Mouse (Mus musculus) skeletal muscle tissue, adult 2 months (tissue): Measurements from ENCODE around the gene Ccdc97.

Experiments
- DNase-seq: peaks from one replicate; pipeline ENCODE4 v3.0.0-alpha.2; 2012; ENCODE audit warnings: low read depth, low spot score

The Ccdc97 gene

DNA sequence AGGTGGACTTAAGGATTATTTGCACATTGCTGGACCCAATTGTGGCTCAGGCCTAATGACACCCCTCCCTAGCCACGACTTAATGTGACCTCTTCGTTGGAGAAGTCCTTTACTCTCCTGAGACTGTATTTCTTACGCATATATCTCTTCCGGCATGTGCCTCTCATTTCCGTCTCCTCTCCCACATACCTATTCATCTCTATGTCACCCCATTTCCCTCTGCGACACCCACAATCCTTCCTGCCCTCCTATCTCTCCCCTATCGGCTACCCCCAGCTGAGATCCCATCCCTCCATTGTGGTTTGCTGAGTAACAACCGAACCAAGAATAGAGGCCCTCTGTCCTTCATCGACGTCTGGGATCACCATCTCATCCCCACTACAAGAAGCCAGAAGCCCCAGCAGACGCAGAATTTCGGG, 29.3 kb downstream of the Ccdc97 start:
- DNase-seq = no peak

DNA sequence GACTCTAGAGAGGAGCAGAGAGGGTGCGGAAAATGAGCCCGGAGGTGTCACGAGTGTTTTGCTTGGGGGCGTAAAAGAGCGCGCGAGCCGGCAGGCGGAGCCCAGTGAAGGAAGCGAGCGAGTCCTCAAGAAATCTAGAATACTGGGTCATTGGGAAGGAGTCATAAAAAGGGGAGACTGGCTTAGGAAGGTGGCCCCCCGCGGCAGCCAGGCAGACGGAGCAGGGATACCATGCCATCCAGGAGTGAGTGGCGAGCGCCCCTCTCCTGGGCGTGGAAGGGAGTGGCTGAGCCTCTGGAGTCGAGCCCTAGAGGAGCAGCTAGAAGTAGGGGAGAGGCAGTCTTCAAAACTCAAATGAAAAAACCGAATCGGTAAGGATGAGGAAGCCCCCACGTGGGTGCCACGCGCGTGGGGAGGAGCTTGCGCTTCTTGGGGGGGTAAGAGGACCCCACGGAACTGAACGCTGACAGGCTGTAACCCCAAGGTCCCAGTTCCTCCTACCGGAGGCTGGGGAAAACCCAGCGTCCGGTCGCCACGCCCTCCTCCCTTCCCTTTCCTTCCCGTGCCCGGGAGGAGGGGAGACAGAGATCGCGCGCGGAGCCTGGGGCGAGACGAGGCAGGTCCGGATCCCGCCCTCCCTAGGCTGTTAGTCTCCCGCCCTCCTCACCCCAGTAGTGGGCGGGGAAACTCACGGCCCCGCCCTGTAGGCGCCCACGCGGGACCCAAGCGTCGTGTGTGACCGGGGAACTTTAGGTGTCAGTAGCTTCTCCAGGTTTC, 29.9 kb downstream of the Ccdc97 start:
- DNase-seq = peak; percentile 77

DNA sequence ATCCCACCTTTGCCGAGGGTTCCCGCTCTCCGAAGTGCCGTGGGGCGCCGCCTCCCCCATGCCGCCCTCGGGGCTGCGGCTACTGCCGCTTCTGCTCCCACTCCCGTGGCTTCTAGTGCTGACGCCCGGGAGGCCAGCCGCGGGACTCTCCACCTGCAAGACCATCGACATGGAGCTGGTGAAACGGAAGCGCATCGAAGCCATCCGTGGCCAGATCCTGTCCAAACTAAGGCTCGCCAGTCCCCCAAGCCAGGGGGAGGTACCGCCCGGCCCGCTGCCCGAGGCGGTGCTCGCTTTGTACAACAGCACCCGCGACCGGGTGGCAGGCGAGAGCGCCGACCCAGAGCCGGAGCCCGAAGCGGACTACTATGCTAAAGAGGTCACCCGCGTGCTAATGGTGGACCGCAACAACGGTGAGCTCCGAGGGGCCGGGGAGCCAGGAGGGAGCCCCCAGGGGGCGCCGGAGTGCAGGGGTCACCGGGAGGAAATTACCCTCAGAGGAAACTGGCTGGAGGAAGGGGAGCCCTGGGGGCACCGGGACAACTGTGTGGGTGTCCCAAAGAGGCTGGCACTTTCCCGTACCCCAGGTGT, 31.0 kb downstream of the Ccdc97 start:
- DNase-seq = no peak

DNA sequence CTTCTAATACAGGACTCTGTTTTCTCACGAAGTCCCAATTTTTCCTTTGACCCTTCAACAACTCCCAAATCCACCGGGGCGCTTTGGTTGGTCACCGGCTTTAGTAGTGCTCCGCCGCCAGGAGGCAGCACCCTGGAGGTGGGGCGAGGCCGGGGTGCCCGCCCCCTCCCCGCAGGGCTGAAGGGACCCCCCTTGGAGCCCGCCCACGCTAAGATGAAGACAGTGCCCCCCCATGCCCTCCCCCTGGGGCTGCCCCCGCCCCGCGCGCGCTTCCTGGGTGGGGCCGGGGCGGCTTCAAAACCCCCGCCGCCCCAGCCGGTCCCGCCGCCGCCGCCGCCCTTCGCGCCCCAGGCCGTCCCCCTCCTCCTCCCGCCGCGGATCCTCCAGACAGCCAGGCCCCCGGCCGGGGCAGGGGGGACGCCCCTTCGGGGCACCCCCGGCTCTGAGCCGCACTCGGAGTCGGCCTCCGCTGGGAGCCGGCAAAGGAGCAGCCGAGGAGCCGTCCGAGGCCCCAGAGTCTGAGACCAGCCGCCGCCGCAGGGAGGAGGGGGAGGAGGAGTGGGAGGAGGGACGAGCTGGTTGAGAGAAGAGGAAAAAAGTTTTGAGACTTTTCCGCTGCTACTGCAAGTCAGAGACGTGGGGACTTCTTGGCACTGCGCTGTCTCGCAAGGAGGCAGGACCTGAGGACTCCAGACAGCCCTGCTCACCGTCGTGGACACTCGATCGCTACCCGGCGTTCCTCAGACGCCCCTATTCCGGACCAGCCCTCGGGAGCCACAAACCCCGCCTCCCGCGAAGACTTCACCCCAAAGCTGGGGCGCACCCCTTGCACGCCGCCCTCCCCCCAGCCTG, 32.0 kb downstream of the Ccdc97 start, which contains the start of gene Tgfb1:
Gene Tgfb1, plus strand, starts transcription at position 323 of the 852 bp plus-strand sequence.
- peak; percentile 62 for DNase-seq

DNA sequence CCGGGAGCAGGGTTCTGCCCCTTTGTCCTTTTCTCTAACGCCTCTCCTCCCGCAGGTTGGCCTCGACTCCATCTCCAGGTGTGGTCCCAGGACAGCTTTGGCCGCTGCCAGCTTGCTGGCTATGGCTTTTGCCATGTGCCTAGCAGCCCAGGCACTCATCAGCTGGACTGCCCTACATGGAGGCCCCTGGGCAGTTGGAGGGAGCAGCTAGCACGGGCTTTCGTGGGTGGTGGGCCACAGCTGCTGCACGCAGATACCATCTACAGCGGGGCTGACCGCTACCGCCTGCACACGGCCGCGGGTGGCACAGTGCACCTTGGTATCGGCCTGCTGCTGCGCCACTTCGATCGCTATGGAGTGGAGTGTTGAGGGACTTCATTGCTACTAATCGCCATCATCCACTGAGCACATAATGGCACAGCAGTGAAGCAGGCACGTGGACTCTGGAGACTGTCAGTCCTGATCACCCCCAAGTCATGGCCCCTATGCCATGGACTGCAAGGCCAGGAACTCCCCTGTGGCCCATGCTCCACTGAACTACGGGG, 32.9 kb downstream of the Ccdc97 start:
- DNase-seq = no peak

DNA sequence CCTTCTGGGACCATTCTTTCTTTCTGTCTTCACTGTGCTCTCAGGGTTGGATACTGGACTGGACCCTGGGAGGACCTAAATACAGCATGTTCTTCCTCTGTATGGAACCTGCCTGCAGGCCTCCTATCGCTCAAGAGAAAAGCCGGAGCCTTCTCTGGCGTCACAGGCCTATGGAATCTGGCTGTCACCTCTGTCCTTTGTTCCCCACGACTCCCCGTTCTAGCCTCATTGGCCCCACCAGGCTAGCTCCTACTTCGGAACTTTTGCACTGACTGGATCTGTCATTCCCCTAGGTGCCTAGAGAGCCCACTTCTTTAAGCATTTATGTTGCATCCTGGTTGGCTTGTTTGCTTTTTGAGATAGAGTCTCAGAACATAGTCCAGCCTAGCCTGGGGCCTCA, 34.2 kb downstream of the Ccdc97 start:
- DNase-seq = no peak

DNA sequence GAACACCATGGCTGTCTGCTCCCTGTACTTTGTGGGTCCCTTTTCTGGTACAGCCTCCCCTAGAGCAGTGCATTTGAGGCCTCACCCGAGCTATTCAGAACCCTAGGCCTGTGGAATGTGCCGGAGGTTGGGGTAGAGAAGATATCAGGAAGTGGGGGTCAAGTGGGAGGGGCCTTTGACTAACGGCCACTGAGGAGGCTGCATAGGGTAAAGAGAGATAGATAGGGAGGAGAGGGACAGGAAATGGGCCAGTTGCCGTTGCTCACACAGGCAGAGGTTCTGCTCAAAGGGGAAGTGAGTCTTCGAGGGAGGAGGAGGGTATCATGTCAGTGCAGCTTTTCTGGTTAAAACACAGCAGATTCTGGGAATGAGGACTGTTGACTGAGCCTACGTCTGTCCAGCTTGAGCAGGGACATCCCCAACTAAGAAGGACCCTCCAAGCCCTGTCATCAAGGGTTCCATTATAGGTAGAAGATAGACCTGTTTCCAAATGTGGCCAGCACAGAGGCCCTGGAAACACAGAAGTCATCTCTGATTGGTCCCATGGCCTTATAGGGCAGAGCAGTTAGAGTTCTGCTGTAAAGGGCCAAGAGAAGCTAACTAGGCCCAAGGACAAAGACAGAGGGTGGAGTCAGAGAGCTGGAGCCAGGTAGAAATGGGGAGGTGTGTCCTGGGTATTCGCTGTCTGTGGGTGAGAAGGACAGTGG, 35.3 kb downstream of the Ccdc97 start:
- peak; percentile 46 for DNase-seq

DNA sequence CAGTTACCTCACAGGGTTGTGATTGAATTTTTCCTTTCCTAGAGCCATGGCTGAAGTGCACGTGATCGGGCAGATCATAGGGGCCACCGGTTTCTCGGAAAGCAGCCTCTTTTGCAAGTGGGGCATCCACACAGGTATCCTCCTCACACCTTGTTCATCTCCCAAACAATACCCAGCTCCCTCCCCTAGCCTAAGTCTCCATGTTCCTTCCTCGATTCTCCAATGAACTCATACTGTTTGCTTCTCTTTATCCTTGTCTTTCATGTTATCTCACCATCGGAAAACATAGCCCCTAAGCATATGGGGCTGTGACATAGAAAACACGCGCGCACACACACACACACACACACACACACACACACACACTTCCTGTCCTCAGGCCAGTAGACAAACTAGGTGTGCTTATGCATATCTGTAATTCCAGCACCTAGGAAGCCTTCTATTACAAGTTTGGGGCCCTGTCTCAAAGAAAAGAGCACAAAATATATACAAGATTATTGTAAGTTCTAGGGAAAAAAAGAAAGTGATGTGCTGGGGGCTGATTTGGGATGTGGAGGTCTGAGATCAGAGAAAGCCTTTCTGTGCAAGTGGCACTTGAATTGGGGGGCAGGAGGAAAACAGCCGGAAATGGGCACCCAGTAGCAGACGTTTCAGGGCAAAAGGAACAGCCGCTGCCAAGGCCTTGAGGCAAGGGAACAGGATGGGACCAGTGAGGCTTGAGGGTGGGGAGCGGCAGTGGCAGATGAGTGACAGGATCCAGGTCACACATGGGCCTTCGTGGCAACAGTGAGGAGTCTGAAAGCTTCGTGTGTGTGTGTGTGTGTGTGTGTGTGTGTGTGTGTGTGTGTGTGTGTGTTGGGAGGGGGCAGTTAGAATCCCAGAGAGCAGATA, 37.3 kb downstream of the Ccdc97 start:
- DNase-seq = no peak

DNA sequence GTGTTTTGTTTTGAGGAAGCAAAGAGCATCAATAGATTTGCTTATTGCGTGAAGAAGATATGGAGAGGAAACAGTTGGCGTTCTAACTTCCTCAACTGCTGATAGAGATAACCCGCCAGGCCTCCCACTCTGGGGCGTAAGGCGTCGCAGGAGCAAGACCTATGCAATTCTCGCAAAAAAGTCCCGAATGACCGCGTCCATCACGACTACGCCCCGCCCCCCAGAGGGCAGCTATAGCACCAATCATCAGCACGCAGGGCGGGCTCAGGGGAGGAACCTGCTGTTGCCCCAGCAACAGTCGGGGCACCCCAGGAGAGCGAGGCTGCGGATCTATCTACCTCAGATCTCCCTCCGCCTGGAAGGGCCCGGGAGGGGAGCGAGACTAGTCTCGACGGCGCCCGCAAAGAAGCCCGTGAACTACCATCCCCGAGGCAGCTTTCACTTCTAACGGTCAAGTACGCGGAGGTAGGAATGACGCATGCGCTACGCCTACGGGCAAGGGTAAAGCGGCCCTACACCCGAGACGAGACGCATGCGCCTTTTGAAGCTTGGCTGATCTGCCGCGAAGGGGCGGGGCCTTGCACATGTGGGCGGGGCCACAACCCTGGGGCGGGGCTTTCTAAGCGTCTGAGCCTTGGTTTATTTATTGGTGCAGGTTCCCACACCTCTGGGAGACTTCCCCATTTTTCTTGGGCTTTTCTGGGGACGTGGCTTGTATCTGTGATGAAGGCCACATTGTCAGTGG, 38.2 kb downstream of the Ccdc97 start, which contains the start of gene B9d2:
Gene B9d2, plus strand, starts transcription at position 267 of the 745 bp plus-strand sequence.
- peak; percentile 94 for DNase-seq

DNA sequence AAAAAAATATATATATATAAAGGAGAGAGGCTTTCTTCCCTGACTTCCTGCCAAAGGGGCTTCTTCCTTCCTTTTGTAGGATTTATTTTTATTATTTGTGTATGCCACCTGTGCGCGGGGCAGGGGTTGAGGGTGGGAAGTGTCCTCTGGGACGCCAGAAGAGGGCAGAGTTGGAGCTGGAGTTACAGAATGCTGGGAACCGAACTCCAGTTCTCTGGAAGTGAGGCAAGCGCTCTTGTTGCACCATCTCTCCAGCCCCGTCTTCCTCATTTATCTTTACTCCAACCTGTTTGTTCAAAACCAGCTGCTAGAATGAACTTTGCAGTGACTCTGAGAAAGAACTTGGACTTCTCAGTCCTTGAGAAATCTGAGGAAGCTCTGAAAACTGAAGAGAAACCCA, 38.9 kb downstream of the Ccdc97 start:
- no peak for DNase-seq

DNA sequence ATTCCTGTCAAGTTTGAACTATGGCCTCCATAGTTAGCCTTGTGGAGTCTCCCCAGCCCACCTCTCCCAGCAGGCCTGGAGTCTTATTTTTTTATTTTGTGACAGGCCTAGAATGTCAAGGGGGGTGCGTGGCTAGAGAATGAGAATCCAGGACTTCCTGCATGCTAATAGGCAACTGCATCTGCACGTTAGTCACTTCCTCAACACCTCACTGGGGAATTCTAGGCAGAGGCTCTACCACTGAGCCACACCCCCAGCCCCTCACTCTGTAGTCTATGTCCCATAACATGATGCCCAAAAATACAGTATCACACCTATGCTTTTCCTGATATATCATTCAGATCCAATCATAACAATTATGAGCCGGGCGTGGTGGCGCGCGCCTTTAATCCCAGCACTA, 41.9 kb downstream of the Ccdc97 start:
- DNase-seq = no peak

DNA sequence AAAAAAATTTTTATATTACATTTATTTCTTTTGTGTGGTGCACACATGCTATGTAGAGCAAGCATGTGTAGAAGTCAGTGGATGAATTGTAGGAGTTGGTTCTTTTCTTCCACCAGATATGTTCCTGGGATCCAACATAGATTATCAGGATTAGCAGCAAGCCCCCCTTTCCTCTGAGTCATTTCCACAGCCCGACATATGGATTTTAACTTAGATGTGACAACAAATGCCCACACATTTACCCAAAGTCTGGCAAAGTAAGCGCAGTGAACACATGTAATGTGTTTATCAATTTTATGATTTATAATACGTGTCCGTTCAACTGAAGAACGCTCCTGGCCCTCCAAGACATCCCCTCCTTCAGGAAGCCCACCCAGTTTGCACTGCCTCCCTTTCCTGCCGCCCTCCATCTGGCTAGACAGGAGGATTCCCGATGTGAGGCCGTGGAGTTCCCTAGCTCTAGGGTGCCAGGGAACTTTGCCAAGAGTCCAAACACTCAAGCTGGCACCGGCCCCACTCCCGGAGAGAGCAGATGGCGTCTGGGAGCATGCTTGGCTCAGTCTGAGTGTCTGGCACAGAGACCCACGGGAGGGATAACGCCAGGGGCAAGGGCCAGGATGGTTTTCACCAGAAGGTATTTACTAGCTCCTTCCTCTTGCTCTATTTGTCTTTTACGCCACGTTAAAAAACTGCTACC, 42.7 kb downstream of the Ccdc97 start:
- DNase-seq = peak; percentile 60

DNA sequence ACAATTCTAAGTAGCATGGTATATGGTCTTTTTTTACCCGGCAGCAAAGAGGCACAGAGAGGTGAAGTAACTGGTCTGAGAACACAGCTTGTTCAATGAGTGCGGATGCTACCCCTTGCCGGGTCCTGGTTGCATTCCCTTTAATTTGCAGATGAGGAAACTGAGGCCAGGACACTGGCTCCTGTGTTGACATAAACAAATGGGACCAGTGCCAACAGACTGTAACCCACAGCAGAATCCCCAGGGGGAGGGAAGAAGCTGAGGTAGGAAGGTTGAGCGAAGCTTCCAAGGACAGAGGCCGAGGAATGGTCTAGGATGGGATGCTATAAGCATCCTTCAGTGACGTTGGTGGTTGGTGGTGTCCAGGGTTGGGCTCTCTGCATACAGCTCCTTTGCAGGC, 43.5 kb downstream of the Ccdc97 start:
- no peak for DNase-seq

DNA sequence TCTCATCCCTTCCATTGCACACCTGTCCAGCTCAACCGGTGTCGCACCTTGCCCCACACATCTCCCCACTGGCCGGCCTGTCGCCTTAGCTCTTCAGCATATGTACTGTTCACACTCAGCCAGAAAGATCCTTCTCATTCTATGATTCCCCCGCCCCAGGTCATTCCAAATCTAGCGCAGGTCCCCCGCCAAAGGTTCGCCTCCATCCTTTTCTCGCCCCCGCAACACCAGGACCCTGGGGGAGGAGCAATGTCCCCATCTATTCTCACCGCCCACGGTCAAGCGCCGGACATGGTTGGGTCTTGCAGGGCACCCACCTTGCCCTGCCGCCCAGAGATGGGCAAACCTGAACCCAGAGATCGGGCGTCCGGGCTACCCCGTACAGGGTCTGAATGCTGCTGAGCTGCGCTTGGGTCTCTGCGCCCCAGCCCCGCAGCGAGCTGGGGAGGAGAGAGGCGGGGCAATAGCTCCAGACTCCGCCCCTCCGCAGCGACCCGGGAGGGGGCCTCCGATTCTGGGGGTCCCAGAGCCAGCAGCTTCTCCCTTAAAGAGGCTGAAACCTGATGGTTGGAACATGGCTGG, 44.1 kb downstream of the Ccdc97 start, which contains the start of gene Tmem91:
Gene Tmem91, minus strand, starts transcription at position 448 of the 582 bp plus-strand sequence.
- DNase-seq = no peak

DNA sequence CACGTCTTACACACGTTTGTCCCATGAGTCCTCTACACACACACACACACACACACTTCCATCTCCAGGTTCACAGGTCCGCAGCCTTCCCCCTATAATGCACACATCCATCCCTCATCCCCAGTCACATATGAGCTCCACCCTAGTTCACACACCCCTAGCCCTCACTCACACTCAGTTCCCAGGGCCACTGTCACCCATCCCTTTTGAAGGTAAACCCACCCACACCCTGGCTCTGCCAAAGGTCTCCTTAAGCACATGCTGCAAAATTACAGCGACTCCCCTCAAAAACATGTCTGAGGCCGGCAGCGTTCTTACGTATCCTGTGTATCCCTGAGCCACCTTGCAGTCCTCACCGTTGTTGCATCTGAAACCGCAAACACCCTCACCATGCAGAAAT, 44.6 kb downstream of the Ccdc97 start:
- no peak for DNase-seq

DNA sequence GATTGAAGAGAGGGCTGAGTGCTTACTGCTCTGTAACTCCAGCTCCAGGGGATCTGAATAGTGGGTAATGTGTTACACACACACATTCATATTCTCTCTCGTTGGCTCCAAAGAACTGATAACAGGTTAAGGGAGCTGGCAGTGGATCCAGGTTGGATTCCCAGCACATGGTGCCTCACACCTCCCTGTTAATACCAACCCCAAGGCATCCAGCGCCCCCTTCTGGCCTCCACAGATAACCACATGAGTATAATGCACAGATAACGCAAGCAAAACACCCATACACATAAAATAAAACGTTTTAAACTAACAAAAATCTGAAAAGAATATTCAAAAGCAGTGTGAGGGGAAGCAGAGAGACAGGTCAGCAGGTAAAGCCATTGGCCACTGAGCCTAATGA, 46.4 kb downstream of the Ccdc97 start:
- no peak for DNase-seq

DNA sequence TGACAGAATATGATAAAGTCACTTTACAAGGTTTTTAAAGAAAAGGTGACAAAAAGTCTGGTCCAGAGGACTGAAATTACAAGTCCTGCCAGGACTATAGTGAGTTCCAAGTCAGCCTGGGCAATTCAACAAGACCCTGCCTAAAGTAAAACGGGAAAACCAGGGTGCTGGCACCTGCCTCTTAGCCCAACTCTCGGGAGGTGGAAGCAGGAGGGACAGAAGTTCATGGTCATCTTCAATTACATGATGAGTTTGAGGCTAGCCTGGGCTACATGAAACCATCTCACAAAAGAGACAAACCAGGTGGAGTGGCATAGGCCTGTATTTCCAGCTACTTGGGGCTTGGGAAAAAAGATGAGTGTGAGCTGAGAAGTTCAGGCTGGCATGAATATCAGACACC, 47.2 kb downstream of the Ccdc97 start:
- no peak for DNase-seq

DNA sequence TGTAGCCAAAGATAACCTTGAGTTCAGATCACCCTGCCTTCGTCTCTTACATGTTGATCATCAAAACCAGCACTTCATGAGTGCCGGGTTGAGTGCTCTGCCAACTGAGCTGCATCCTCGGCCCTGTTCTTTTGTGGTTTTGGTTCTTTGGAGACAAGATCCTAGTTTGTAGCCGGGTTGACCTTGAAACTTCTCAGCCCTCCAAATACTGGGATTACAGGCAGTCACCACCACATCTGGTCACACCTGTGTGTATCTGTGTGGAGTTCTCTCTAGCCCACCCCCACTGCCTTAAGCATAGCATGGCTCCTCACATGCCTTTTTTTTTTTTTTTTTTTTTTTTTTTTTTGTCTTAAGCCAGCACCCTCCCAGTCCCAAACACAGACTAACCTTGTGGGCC, 48.8 kb downstream of the Ccdc97 start:
- DNase-seq = no peak

DNA sequence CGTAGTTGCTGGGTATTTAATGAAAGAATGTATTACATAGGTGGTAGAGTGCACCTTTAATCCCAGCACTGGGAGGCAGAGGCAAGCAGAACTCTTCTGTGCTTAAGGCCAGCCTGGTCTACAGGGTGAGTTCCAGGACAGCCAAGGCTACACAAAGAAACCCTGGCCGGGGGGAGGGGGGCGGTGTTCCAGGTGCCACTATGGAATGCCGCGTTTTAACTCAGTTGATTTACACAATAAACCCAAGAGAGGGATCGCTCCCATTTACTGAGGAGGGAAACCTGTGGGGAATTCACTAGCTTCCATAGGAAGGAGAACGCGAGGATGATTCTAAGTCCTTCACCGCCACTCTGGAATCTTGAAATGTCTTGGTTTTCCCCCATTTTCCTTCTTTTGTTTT, 49.3 kb downstream of the Ccdc97 start:
- DNase-seq = no peak
